Mouse (Mus musculus) urinary bladder, adult 18-20 months (tissue): ENCODE results near the gene Fam83f.
"Not testable (repeated sequence)": the region's sequence is repeated elsewhere in the genome, so short reads cannot be mapped to it uniquely, and the experiment has no call there.

Experiments
- DNase-seq, 2 experiments: peaks; one replicate each; pipeline ENCODE4 v3.0.0; 2022; ENCODE audit warnings: low spot score in 2 of 2, mixed read lengths in 2 of 2

The Fam83f gene

DNA sequence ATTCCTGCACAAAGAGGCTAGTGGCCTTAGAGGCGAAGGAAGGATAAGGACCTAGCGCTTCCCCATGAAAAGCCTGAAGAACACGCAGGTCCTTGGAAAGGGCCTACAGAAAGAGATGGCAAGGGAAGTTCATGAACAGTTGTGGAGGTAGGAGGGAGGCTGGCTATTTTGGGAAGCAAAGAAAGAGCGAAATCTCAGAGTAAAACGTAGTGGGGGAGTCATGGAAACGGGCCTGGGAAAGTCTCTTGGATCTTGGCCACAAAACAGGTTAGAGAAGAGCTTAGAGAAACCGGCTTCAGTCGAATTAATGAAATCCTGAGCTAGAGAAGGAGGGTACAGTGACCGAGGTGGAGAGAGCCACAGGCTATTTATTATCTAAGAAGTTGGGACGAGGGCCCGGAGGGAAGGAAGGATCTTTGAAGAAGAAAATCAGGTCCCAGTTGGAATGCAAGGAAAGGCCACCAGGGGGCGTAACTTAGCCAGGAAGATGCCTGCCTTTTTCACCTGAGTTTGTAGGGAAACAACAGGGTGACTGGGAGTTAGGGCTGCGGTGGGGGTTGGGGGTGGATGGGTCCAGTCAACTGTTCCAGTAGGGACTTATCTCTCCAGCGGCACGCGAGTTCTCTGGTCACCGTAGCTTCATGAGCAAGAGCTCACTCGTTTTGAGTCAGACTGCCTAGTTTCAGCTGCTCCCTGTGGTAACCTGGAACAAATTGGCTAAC lies 34.3 kb downstream of the Fam83f start:
- DNase-seq: peak; percentile 47 to 78

DNA sequence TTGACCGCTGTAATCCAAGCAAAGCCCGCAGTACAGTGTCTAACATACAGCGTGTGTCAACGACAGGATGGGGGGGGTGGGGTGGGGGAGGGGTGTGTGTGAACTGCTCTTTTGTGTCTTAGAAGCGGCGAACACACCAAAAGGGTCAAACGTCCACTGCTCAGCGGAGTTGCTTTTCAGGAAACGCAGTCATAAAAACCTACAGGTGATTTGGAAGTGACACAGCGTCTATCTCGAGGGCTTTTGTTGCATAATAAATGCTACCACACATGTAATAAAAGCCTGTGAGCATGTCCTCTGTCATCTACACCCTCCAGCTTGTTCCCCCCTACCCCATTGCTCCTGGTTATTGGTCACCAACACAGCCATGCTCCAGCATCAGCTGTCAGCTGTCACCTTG lies 34.9 kb downstream of the Fam83f start:
- DNase-seq: no peak

GRCm38 (mm10) chr15:80707088-80707487 lies 35.4 kb downstream of the Fam83f start:
- no peak for DNase-seq

DNA sequence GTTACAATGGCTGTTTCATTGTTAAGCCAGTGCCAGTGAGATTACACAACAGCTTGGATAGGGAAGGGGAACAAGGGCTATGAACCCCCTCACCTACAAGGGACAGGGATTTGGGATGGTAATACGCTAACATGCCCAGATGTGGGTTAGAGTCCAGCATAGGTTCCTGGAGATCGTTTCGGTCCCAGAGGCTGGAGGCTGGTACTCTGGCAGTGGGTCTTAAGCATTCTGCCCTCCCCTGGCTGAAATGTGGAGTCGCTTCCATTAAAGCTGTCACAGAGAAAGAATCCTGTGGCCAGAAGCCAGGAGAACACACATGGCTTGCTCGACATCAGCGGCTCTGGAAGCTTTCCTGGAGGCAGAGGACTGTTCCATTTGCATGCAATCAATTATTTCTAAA lies 37.9 kb downstream of the Fam83f start:
- no peak for DNase-seq

DNA sequence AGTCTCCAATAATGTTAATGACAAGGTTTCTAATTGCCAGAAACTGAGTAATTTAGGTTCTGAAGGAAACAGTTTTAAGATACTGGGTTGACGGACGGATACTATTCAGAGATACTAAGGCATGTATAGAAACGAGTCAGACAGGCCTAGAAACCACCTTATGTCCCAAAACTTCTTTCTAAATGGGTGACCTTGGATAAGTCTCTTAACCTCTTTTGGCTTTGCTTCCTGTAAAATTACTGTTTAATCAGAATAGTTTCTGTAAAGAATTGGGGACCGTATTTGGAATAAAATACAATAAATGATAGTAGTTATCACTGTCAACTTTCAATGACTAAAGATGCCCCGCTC lies 38.6 kb downstream of the Fam83f start:
- DNase-seq: no peak

DNA sequence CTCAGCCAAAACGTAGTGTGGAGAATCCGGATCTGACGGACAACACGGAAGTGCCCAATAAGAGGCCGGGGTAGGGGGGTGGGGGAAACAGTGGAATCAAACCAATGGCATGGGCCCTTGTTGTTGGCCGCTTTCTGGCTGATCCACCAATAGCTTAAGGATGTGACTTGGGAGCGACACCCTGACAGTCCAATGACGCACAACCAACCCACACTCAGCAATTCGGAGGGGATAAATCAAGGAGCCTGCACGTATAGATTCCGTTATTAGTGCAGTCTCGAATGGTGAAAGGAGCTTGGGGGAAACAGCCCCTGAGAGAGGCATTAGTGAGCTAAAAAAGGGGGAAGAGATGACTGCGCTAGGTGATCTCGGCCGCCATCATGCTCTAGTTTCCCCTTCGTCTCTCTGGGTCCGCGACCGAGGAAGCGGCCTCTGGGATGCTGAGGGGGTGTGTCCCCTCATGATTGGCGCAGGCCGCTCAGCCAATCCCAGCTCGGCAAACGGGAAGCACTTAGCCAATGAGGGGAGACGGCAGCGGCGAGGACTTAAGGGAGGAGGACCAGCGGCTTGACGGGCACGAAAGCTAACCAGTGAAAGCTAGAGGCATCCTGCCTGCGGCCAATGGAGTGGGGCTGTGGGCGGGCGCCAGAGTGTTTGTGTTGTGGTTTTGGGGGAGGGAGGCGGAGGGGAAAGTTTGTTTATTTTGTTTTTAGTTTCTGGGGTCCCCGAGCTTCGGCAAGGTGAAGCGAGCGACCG lies 39.1 kb downstream of the Fam83f start, which contains the start of gene Tnrc6b:
Gene Tnrc6b, plus strand, starts transcription at position 706 of the 756 bp plus-strand sequence.
- peak; percentile 95 to 99 for DNase-seq

DNA sequence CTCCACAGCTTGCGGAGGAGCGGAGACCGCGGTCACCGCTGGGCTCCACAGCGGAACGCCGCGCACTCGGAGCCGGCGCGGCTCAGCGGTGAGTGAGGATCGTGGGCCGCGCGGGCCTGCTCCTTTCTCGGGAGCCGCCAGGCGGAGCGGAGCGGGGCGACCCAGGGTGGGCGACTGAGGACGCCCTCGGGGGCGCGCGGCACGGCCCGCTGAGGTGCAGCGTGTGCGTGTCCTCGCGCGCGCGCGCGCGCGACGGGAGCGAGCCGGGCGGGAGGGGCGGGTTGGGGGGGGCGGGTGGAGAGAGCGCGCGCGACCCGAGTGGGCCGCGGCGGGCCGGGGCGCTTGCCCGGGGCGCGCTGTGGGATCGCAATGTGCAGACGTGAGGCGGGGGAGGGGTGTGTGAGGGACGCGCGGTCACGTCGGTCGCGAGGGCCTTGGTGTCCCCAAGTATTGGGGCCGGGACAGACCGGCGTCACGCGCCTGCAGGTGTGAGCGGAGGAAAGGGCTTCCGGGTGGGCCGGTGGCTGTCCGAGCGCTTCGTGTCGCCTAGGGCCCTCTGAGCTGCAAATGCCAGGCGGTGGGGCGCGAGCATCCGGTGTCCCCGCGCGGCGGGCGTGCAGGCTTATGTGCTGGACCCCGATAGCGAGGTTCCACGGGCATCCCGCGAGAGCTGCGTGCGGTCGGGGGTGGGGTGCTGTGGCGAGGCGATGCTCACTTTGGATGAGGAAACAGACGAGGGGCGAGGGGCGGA lies 39.9 kb downstream of the Fam83f start:
- peak in 1 of 2 experiments; percentile 26 for DNase-seq

GRCm38 (mm10) chr15:80714299-80714698 lies 42.7 kb downstream of the Fam83f start:
- DNase-seq: no peak

- no peak for DNase-seq
Measured at GRCm38 (mm10) chr15:80716631-80717135, 45.0 kb downstream of the Fam83f start.

DNA sequence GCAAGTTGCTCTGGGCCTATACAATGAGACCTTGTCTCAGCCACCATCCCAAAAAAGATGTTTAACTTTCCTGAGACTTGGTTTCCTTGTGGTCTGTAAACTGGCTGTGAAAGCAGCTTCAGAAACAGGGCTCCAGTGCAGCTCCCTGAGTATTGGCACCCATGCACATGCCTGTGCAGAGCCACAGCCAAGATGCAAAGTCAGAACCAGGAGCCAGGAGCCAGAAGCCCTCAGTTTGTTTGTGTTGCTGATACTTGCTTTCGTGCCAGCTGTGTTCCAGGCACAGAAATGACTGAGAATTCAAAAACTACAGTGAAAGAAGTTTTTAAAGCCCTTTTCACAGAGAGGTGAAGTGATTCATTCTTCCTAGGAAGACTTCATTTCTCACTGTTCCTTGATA lies 45.8 kb downstream of the Fam83f start:
- no peak for DNase-seq

- DNase-seq: peak in 1 of 2 experiments; percentile 31
Measured at GRCm38 (mm10) chr15:80720249-80720648, 48.6 kb downstream of the Fam83f start.

DNA sequence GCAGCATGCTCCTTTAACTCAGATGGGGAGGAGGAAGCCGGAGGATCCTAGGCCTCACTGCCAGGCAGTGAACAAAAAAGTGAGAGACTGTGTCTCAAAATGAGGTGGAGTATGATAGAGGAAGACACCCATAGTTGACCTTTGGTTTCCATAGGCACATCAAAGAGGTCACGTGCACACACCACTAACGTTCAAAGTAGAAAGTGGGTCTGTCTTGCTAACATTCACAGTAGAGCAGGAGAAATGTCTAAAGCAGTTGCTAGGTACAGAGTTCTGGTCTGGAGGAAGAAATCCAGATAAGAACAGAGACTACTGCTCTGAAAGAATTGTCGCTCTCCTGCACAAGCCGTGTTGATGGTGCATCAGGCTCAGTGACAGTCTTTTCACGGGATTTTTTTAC lies 50.2 kb downstream of the Fam83f start:
- DNase-seq: no peak

GRCm38 (mm10) chr15:80722366-80722765 lies 50.7 kb downstream of the Fam83f start:
- DNase-seq: no peak

DNA sequence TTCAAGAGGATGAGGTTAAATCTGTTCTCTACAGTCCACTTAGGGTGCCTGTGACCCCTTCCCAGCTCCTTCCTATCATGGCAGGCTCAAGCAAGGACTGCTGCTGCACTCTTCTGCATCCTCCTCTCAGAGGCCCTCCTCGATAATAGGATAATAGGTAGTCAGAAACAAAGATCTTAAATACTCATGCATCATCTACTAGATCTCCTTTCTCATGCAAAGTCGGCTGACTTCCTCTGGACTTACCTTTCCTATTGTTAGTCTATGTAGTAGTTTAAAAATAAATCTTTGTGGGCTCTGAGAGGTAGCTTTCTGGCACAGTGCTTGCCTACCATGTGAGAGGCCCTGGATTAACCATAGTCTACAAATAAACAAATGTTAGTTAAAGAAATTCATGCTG lies 57.8 kb downstream of the Fam83f start:
- DNase-seq: no peak

DNA sequence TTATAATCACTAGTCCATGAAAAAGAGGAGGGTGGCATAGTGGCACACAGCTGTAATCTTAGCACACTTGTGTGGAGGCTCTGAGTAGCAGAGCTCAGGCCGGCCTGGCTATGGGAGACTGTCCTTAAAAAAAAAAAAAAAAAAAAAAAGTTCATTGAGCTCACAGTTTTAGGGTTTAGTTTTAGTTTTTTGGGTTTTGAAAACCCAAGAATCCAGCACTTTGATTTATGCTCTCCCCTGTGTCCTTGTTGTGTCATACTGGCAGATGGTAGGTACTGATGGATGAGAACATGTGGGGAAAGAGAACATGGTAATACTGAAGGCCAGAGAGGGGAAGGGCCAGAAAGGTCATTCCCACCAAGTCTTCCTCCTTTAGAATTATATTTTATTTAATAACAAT lies 59.4 kb downstream of the Fam83f start:
- DNase-seq: no peak

DNA sequence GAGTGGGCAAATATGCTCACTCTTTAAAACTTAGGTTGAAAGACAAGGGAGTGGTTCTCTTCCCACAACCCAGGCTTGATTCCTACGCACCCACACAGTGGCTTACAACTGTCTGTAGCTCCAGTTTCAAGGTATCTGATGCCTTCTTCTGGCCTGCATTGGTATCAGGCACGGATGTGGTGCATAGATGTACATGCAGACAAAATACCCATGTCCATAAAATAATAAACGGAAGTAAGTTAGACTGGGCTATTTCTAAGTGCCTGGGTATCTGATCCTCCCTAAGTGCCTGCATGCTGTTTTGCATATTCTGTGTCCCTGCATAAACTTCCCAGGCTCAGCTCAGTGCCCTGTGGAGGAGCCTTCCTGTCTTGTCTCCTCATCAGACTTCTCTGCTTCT lies 59.9 kb downstream of the Fam83f start:
- DNase-seq: no peak

DNA sequence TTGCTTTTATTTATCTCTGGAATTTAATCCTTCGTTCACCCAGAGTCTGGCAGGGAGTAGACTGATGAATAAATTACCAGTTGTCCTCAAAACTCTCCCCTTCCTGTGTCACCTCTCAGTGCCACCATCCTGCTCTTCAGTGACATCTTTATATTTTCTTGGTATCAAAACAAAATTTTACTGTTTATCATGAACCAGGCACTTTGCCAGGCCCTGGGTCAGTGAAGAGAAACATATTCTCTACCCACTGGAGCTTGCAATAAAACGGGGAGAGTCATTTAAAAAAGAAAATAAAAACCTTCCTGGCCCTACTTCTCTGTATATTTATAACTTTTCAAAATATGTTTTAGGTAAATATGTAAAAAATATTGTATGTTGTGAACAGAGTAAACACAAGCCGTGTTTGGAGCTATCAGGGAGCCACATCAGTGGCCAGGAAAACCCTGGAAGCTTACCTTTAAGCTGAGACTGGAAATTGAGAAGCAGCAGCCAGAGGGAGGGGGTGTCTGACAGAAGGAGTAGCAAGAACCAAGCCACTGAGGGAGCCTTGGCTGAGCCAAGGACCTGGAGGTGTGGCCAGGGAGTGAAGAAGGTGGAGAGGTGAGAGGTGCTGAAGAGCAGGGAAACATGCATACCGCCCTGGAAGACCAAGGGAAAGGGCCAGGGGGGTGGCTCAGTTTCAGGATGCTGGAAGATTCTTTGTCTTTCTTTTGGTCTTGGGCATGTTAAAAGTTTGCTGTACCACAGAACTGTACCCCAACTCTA lies 60.8 kb downstream of the Fam83f start:
- DNase-seq: no peak

DNA sequence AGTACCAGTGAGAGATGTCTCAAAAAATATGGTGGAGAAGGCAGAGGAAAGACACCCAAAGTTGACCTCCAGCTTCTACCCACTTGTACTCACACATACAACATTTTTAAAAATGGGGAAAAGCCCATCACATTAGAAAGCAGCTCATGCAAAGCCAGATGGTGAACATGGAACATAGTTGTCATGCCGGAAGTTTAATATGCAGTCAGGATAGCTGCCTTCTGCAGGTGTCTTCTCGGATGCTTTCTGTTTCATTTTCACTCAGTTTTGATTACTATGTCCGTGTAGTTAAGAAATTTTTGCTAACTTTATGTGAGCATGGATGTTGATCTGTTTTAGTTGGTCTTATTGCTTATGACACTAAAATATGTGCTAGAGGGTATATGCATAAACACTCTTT lies 63.7 kb downstream of the Fam83f start:
- DNase-seq: no peak

DNA sequence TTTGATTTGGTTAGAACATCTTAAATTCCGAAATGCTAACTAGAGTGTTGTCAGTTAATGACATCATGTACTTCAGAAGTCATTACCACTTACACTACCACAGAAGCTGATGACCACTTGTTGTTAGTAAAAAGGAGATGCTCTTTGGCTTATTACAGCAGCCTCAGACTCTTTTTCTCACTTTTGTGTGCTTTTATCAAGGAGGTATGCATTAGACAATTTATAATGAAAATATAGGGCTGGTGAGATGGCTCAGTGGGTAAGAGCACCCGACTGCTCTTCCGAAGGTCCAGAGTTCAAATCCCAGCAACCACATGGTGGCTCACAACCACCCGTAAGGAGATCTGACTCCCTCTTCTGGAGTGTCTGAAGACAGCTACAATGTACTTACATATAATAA lies 64.1 kb downstream of the Fam83f start:
- DNase-seq: not testable (repeated sequence)

DNA sequence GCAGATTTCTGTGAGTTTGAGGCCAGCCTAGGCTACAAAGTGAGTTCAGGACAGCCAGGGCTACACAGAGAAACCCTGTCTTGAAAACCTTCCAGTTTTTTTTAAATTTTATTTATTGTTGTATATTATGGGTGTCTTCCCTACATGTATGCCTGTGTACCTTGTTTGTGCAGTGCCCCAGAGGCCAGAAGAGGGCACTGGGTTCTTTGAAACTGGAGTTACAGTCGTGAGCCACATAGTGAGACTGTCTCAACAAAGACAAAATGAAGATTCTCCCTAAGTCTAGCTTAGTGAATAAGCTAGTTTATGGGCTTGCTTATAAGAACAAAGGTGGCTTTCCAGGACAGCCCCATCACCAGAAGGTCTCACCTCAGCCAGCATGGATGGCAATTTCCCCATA lies 64.9 kb downstream of the Fam83f start:
- no peak for DNase-seq

DNA sequence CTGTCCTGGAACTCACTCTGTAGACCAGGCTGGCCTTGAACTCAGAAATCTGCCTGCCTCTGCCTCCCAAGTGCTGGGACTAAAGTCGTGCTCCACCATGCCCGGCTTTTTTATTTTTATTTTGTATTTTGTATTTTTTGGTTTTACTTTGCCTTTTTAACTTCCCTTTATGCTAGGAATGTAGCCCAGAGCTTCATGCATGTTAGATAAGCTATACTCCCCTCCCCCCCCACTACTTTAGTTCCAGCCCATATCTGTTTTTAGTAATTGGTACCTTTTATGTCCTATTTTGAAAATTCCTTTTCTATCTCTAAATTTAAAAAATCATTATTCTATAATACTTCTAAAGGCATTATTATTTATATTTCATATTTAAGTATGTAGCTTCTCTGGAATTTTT lies 66.6 kb downstream of the Fam83f start:
- no peak for DNase-seq

DNA sequence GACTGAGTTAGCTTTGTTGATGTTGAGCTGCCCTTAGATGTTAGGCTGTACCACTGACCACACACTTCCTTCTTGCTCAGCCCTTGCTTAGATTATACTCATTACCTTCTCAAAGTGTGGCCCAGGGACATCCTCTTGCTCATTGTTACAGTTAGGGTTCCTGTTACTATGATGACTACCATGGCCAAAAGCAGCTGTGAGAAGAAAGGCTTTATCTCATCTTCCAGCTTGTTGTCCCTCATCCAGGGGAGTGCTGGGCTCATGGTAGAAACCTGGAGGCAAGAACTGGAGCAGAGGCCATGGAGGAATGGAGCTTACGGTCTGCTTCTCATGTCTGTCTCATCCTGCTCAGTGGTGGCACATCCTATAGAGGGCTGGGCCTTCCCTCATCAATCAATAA lies 68.3 kb downstream of the Fam83f start:
- no peak for DNase-seq
